Mouse (Mus musculus) limb, embryonic 15.5 days (tissue): ENCODE measurements around the gene Upk1a. TPM values are rescaled to one million over a fixed set of nuclear protein-coding genes. Genes with fewer than 3 reads are reported as not detected.

Experiments
- microRNA-seq: library from miRNA; unstranded; fragments of <30 nt; microRNA quantifications from one replicate; pipeline ENCODE4, GENCODE M21; 2016
- polyA plus RNA-seq: library from polyadenylated mRNA; unstranded; fragments of >200 nt; fragmentation: Nextera tagmentation; extraction: Ambion mirVana; gene quantifications from 2 replicates; pipeline ENCODE4 v1.2.1, GENCODE M21; 2015

Gene Upk1a
- polyA plus RNA-seq, 1 experiment from 2014 or later = 0.58 TPM

Small RNA genes within 50 kb of the gene (microRNA-seq; reads per million reads assigned to microRNA genes)
- not detected for gene Mir3569

Other genes starting within 250 kb of the Upk1a start
- gene Tyrobp, start 199.1 kb downstream of the Upk1a start, polyA plus RNA-seq = 78.9 and 87.7 TPM in 2 replicates
- 2.7 and 3.3 TPM in 2 replicates for gene Hcst, start 193.0 kb downstream of the Upk1a start, polyA plus RNA-seq
- gene Nfkbid, start 191.1 kb downstream of the Upk1a start, polyA plus RNA-seq = 1.4 and 2.1 TPM in 2 replicates
- gene Aplp1, start 167.3 kb downstream of the Upk1a start, polyA plus RNA-seq = 28.6 and 32.7 TPM in 2 replicates
- 0.04 and 0.38 TPM in 2 replicates for gene Kirrel2, start 155.2 kb downstream of the Upk1a start, polyA plus RNA-seq
- gene Nphs1, start 154.5 kb downstream of the Upk1a start, polyA plus RNA-seq = 0.07 TPM in 1 of 2 replicates, not detected in the other
- 0.18 TPM in 1 of 2 replicates, not detected in the other for gene Prodh2, start 119.2 kb downstream of the Upk1a start, polyA plus RNA-seq
- gene Arhgap33, start 77.8 kb downstream of the Upk1a start, polyA plus RNA-seq = 7.8 and 8.0 TPM in 2 replicates
- gene Hspb6, start 60.7 kb downstream of the Upk1a start, polyA plus RNA-seq = 17.6 and 29.4 TPM in 2 replicates
- 11.3 and 12.1 TPM in 2 replicates for gene Proser3, start 60.5 kb downstream of the Upk1a start, polyA plus RNA-seq
- gene Lin37, start 53.0 kb downstream of the Upk1a start, polyA plus RNA-seq = 37.9 and 49.4 TPM in 2 replicates
- 83.0 and 85.3 TPM in 2 replicates for gene U2af1l4, start 49.5 kb downstream of the Upk1a start, polyA plus RNA-seq
- 12.2 and 12.4 TPM in 2 replicates for gene Gm49396, start 49.5 kb downstream of the Upk1a start, polyA plus RNA-seq
- gene Psenen, start 49.2 kb downstream of the Upk1a start, polyA plus RNA-seq = 126 and 146 TPM in 2 replicates
- 3.0 and 3.5 TPM in 2 replicates for gene Igflr1, start 47.4 kb downstream of the Upk1a start, polyA plus RNA-seq
- gene Kmt2b, start 24.1 kb downstream of the Upk1a start, polyA plus RNA-seq = 7.3 and 8.1 TPM in 2 replicates
- gene Zbtb32, start 13.9 kb downstream of the Upk1a start, polyA plus RNA-seq = 3.0 and 4.2 TPM in 2 replicates
- 739 and 763 TPM in 2 replicates for gene Cox6b1, start 13.3 kb upstream of the Upk1a start, polyA plus RNA-seq
- gene Etv2, start 23.0 kb upstream of the Upk1a start, polyA plus RNA-seq = not detected in 2 replicates
- 104 and 114 TPM in 2 replicates for gene Rbm42, start 37.5 kb upstream of the Upk1a start, polyA plus RNA-seq
- gene Haus5, start 52.1 kb upstream of the Upk1a start, polyA plus RNA-seq = 33.6 and 34.4 TPM in 2 replicates
- not detected in 2 replicates for gene Pmis2, start 58.8 kb upstream of the Upk1a start, polyA plus RNA-seq
- gene 2200002J24Rik, start 86.1 kb upstream of the Upk1a start, polyA plus RNA-seq = 1.1 and 1.4 TPM in 2 replicates
- 0.19 and 0.99 TPM in 2 replicates for gene Atp4a, start 99.4 kb upstream of the Upk1a start, polyA plus RNA-seq
- gene Tmem147, start 116.7 kb upstream of the Upk1a start, polyA plus RNA-seq = 197 and 199 TPM in 2 replicates
- gene Gapdhs, start 130.8 kb upstream of the Upk1a start, polyA plus RNA-seq = 0.52 and 0.66 TPM in 2 replicates
- gene Sbsn, start 138.6 kb upstream of the Upk1a start, polyA plus RNA-seq = 293 and 299 TPM in 2 replicates
- 913 and 939 TPM in 2 replicates for gene Dmkn, start 150.9 kb upstream of the Upk1a start, polyA plus RNA-seq
- 3,274 and 3,770 TPM in 2 replicates for gene Krtdap, start 175.0 kb upstream of the Upk1a start, polyA plus RNA-seq
- gene Ffar2, start 210.9 kb upstream of the Upk1a start, polyA plus RNA-seq = 0.27 TPM in 1 of 2 replicates, not detected in the other
- gene Ffar3, start 243.3 kb upstream of the Upk1a start, polyA plus RNA-seq = not detected in 2 replicates
- not detected in 2 replicates for gene Ffar1, start 248.7 kb upstream of the Upk1a start, polyA plus RNA-seq